Mouse (Mus musculus): ENCODE data around the gene Mettl24.

DNA sequence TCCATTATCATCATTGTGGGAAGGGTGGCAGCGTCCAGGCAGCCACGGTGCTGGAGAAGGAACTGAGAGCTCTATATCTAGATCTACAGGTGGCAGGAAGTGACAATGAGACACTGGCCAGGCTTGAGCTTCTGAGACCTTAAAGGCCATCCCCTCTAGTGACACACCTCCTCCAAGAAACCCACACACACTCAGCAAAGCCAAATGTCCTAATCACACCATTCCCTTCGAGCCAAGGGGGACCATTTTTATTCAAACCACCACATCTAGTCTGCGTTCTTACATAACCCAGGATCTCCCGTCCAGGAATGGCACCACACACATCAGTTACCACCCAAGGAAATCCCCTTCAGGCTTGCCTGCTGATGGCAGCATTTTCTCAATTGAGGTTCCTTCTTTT lies 40.0 kb upstream of the Mettl24 start:
- no peak for TF ChIP-seq CTCF (conservative IDR thresholded peaks at IDR 0.05; ENCODE audit: insufficient read depth, insufficient read length, low read depth, low read length)
- TF ChIP-seq POLR2A (IDR thresholded peaks at IDR 0.05; ENCODE audit: low read depth, low read length): no peak

All from kidney, adult 2 months (tissue).